Mouse (Mus musculus) thymus, postnatal 10 days (tissue): ENCODE data around the gene Map3k21.

ENCODE experiments used
- DNase-seq, 2 experiments: peaks; one replicate each; pipeline ENCODE4 v3.0.0; 2021; ENCODE audit warnings: low spot score in 2 of 2

The Map3k21 gene

GRCm38 (mm10) chr8:125963807-125964211 is 53.6 kb downstream of the Map3k21 start:
- no peak for DNase-seq

DNA sequence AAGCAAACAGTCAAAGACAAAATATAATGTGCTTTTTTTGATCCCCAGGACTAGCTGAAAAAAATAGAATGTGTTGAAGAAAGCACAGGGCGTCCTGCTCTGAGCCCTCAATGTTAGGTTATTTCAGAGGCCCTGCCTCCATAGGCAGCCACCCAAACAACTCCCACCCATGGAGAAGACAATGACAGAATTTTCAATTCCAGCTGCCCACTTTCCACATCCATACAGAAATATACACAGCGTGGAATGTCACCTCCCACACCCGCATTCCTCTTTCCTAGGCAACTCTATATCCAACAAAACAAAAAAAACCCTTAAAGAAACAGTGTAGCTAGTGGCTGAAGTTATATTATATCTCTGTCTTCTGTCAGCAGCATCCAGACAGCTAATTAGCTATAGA is 61.1 kb downstream of the Map3k21 start:
- no peak for DNase-seq

DNA sequence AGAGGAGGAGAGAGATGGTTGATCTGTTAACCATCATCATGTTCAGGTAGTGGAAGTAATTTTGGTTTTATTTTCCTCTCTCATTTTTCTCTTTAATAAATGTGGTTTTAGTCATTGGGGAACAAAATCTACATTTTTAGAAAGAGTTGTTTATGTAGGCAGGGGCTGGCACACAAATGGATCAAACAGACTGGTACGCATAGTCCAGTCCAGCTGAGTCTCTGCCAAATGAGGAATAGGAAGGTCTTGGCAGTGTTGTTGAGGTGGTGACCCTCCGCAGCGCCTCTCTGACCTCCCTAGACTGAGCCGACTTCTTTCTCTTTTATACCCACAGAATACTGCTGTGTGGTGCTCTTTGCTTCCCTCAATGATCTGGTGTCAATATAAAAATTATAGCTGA is 65.7 kb downstream of the Map3k21 start:
- no peak for DNase-seq

- no peak for DNase-seq
Measured at GRCm38 (mm10) chr8:125980826-125981225, 70.6 kb downstream of the Map3k21 start.

GRCm38 (mm10) chr8:125983515-125983914 is 73.3 kb downstream of the Map3k21 start:
- no peak for DNase-seq

- no peak for DNase-seq
Measured at GRCm38 (mm10) chr8:125984140-125984539, 73.9 kb downstream of the Map3k21 start.

GRCm38 (mm10) chr8:125985364-125985763 is 75.1 kb downstream of the Map3k21 start:
- DNase-seq: no peak

- no peak for DNase-seq
Measured at GRCm38 (mm10) chr8:125986999-125987589, 76.8 kb downstream of the Map3k21 start.

- no peak for DNase-seq
Measured at GRCm38 (mm10) chr8:125987996-125988395, 77.7 kb downstream of the Map3k21 start.

DNA sequence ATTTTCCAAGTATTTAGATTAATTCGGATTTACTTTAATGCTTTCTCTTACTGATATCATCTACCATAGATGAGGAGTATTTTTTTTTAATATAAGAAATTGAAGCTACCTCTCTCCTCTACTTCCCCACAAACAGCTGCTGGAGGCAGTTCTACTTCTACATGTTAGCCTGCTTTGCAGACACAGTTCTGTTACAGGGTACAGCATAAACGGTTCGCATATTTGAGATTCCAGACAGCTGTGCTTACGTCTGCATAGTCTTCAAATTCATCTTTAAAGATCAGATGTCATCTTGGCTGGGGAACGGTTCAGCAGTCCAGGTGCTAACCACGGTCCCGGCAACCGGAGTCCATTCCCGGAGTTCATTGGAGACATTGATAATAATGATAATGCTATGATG is 83.4 kb downstream of the Map3k21 start:
- no peak for DNase-seq

GRCm38 (mm10) chr8:125995101-125995986 is 85.1 kb downstream of the Map3k21 start, which contains the start of gene Kcnk1:
Kcnk1 (plus strand) TSS chr8:125995170.
- DNase-seq: no peak

- no peak for DNase-seq
Measured at GRCm38 (mm10) chr8:125996031-125996839, 86.0 kb downstream of the Map3k21 start.

- DNase-seq: no peak
Measured at GRCm38 (mm10) chr8:125996980-125997379, 86.7 kb downstream of the Map3k21 start.
